Mouse (Mus musculus) forebrain, embryonic 15.5 days (tissue): ENCODE data around the gene Grk6. TPM values are rescaled to one million over a fixed set of nuclear protein-coding genes. Genes with fewer than 3 reads are reported as not detected.

ENCODE experiments used
- ATAC-seq: fragments of 200-750 bp; cut with Nextera tagmentation; replicated peaks from 2 replicates; pipeline ENCODE4 v1.8.0; 2017; ENCODE audit warnings: mild to moderate bottlenecking, moderate TSS enrichment, moderate library complexity
- H3K27ac ChIP-seq: fragments of 300-500 bp; sonication (generic); replicated peaks from 2 replicates; pipeline ENCODE4 v1.5.1; 2015; ENCODE audit warnings: mild to moderate bottlenecking, inconsistent platforms
- H3K27me3 ChIP-seq: fragments of 300-500 bp; sonication (generic); 2 replicates; pipeline ENCODE4 v1.6.1; 2015; ENCODE audit warnings: inconsistent platforms
- H3K36me3 ChIP-seq: fragments of 300-500 bp; sonication (generic); 2 replicates; pipeline ENCODE4 v1.6.1; 2015; ENCODE audit warnings: mild to moderate bottlenecking, inconsistent platforms
- H3K4me1 ChIP-seq: fragments of 300-500 bp; sonication (generic); 2 replicates; pipeline ENCODE4 v1.6.1; 2015; ENCODE audit warnings: inconsistent platforms
- H3K4me2 ChIP-seq: fragments of 300-500 bp; sonication (generic); replicated peaks from 2 replicates; pipeline ENCODE4 v1.6.1; 2015; ENCODE audit warnings: mild to moderate bottlenecking, inconsistent platforms
- H3K4me3 ChIP-seq: fragments of 300-500 bp; sonication (generic); 2 replicates; pipeline ENCODE4 v1.5.1; 2015; ENCODE audit warnings: mild to moderate bottlenecking, inconsistent platforms
- H3K9ac ChIP-seq: fragments of 300-500 bp; sonication (generic); replicated peaks from 2 replicates; pipeline ENCODE4 v1.6.1; 2015; ENCODE audit warnings: mild to moderate bottlenecking, inconsistent platforms
- H3K9me3 ChIP-seq: fragments of 300-500 bp; sonication (generic); 2 replicates; pipeline ENCODE4 v1.6.1; 2016; ENCODE audit warnings: inconsistent platforms
- WGBS: fragments of 180-500 bp; shearing (Covaris S2); methylation state at CpG from one replicate; pipeline ENCODE4 v1.1.7; 2015; ENCODE audit warnings: mixed read lengths; 5-methylcytosine and 5-hydroxymethylcytosine counted together
- polyA plus RNA-seq: library from polyadenylated mRNA; unstranded; fragments of >200 nt; fragmentation: Nextera tagmentation; extraction: Ambion mirVana; gene quantifications from 2 replicates; pipeline ENCODE4 v1.2.1, GENCODE M21; 2015

The Grk6 gene
- polyA plus RNA-seq, 1 experiment from 2014 or later = 46.1 TPM

- Histone ChIP-seq H3K4me2 (no peak overlapping the region), H3K4me3 (no peak overlapping the region), H3K27ac (no peak overlapping the region), H3K36me3 (peaks cover 54% of the 10 kb centered on the region), H3K27me3 (no peaks in the 10 kb centered on the region), H3K9me3 (no peaks in the 10 kb centered on the region), H3K4me1 (peaks cover 14% of the 10 kb centered on the region), H3K9ac (no peak overlapping the region)
- 95% methylated on average over 10 of the region's 10 CpGs for WGBS
- no peak for ATAC-seq
Measured at GRCm38 (mm10) chr13:55451296-55451695, 6.4 kb downstream of the Grk6 start.

- H3K36me3 ChIP-seq = peaks cover 55% of the 10 kb centered on the region
- 95% methylated on average over 16 of the region's 16 CpGs for WGBS
Measured at GRCm38 (mm10) chr13:55451785-55452549, 7.1 kb downstream of the Grk6 start.

GRCm38 (mm10) chr13:55462965-55463364, 18.1 kb downstream of the Grk6 start:
- ATAC-seq = no peak
- Histone ChIP-seq H3K27ac (peak overlapping the region; percentile 97; the same call in 1 of the 2 replicates), H3K4me1 (peaks cover 37% of the 10 kb centered on the region), H3K36me3 (peaks cover 24% of the 10 kb centered on the region), H3K27me3 (no peaks in the 10 kb centered on the region), H3K4me2 (no peak overlapping the region), H3K9me3 (no peaks in the 10 kb centered on the region), H3K9ac (no peak overlapping the region), H3K4me3 (peak overlapping the region; percentile 81; the same call in 1 of the 2 replicates)
- WGBS = 46% methylated on average over 2 of the region's 2 CpGs

More at GRCm38 (mm10) chr13:55451785-55452549, 7.1 kb downstream of the Grk6 start:
- Histone ChIP-seq H3K27ac (no peak overlapping the region), H3K27me3 (no peaks in the 10 kb centered on the region), H3K4me1 (peaks cover 8% of the 10 kb centered on the region), H3K4me2 (no peak overlapping the region), H3K9me3 (no peaks in the 10 kb centered on the region), H3K9ac (no peak overlapping the region), H3K4me3 (no peak overlapping the region)
- no peak for ATAC-seq

- Histone ChIP-seq H3K27ac (peak overlapping the region; percentile 97), H3K9me3 (no peaks in the 10 kb centered on the region), H3K4me2 (peak overlapping the region; percentile 84), H3K9ac (peak overlapping the region; percentile 89), H3K36me3 (peaks cover 20% of the 10 kb centered on the region), H3K4me1 (peaks cover 42% of the 10 kb centered on the region), H3K27me3 (no peaks in the 10 kb centered on the region), H3K4me3 (peak overlapping the region; percentile 81)
- WGBS = 8% methylated on average over 14 of the region's 14 CpGs
- no peak; the same call in 1 of the 2 replicates for ATAC-seq
Measured at GRCm38 (mm10) chr13:55463399-55464026, 18.6 kb downstream of the Grk6 start.

GRCm38 (mm10) chr13:55464027-55464884, 19.4 kb downstream of the Grk6 start, which contains the start of gene Prr7:
Prr7 (plus strand) TSS chr13:55464267.
- under 1% methylated on average over 83 of the region's 84 CpGs for WGBS
- Histone ChIP-seq H3K27me3 (no peaks in the 10 kb centered on the region), H3K36me3 (peaks cover 13% of the 10 kb centered on the region), H3K4me1 (peaks cover 50% of the 10 kb centered on the region), H3K4me2 (peak within 1 kb of the TSS; percentile 84), H3K4me3 (peak within 1 kb of the TSS; percentile 81), H3K9ac (peak within 1 kb of the TSS; percentile 89), H3K9me3 (no peaks in the 10 kb centered on the region), H3K27ac (peak within 1 kb of the TSS; percentile 97)
- peak; percentile 77 for ATAC-seq

- peak overlapping the region; percentile 84 for H3K4me2 ChIP-seq
- no peaks in the 10 kb centered on the region for H3K9me3 ChIP-seq
- WGBS = 3% methylated on average over 3 of the region's 3 CpGs
- H3K27ac ChIP-seq = peak overlapping the region; percentile 97
- ATAC-seq = peak; percentile 14; the same call in 1 of the 2 replicates
- no peaks in the 10 kb centered on the region for H3K27me3 ChIP-seq
- peaks cover 59% of the 10 kb centered on the region for H3K4me1 ChIP-seq
- H3K9ac ChIP-seq = peak overlapping the region; percentile 89
- H3K4me3 ChIP-seq = peak overlapping the region; percentile 81
- peaks cover 3% of the 10 kb centered on the region; the same call in 1 of the 2 replicates for H3K36me3 ChIP-seq
Measured at GRCm38 (mm10) chr13:55465184-55465583, 20.3 kb downstream of the Grk6 start.

- Histone ChIP-seq H3K4me1 (peaks cover 67% of the 10 kb centered on the region), H3K27me3 (no peaks in the 10 kb centered on the region), H3K27ac (peak overlapping the region; percentile 97), H3K9ac (peak overlapping the region; percentile 89), H3K9me3 (no peaks in the 10 kb centered on the region), H3K36me3 (0 out of 2 replicates have a peak, but pooled peaks cover 2% of the 10 kb centered on the region), H3K4me2 (peak overlapping the region; percentile 84), H3K4me3 (peak overlapping the region; percentile 81)
- WGBS = 51% methylated on average over 5 of the region's 5 CpGs
- ATAC-seq = no peak
Measured at GRCm38 (mm10) chr13:55465830-55466440, 21.1 kb downstream of the Grk6 start.

GRCm38 (mm10) chr13:55468851-55469560, 24.1 kb downstream of the Grk6 start:
- H3K27me3 ChIP-seq = no peaks in the 10 kb centered on the region
- peaks cover 89% of the 10 kb centered on the region for H3K4me1 ChIP-seq
- peak overlapping the region; percentile 92 for H3K27ac ChIP-seq
- H3K4me3 ChIP-seq = no peak overlapping the region
- 33% methylated on average over 13 of the region's 13 CpGs for WGBS
- peaks cover 8% of the 10 kb centered on the region for H3K36me3 ChIP-seq
- ATAC-seq = no peak
- no peaks in the 10 kb centered on the region for H3K9me3 ChIP-seq
- no peak overlapping the region for H3K4me2 ChIP-seq
- H3K9ac ChIP-seq = no peak overlapping the region

- peak overlapping the region; percentile 99 for H3K4me2 ChIP-seq
- 20% methylated on average over 9 of the region's 9 CpGs for WGBS
- no peak overlapping the region for H3K4me3 ChIP-seq
- peaks cover 17% of the 10 kb centered on the region for H3K36me3 ChIP-seq
- 0 out of 2 replicates have a peak, but pooled peaks have one; percentile 19 for ATAC-seq
- peaks cover 93% of the 10 kb centered on the region for H3K4me1 ChIP-seq
- H3K9me3 ChIP-seq = no peaks in the 10 kb centered on the region
- H3K27ac ChIP-seq = peak overlapping the region; percentile 92
- no peaks in the 10 kb centered on the region for H3K27me3 ChIP-seq
- H3K9ac ChIP-seq = peak overlapping the region; percentile 75
Measured at GRCm38 (mm10) chr13:55470372-55470771, 25.5 kb downstream of the Grk6 start.

GRCm38 (mm10) chr13:55471156-55471818, 26.4 kb downstream of the Grk6 start:
- Histone ChIP-seq H3K4me2 (peak overlapping the region; percentile 99), H3K27me3 (no peaks in the 10 kb centered on the region), H3K36me3 (peaks cover 26% of the 10 kb centered on the region), H3K27ac (peak overlapping the region; percentile 92), H3K9me3 (no peaks in the 10 kb centered on the region), H3K4me1 (peaks cover 89% of the 10 kb centered on the region), H3K9ac (peak overlapping the region; percentile 75), H3K4me3 (peak overlapping the region; percentile 54)
- WGBS = under 1% methylated on average over 54 of the region's 54 CpGs
- ATAC-seq = peak; percentile 55
